Mouse (Mus musculus) spleen, postnatal 14 days (tissue): Measurements from ENCODE around the gene C2cd4c.

Experiments
- DNase-seq, 2 experiments: peaks; one replicate each; pipeline ENCODE4 v3.0.0; 2021 to 2022; ENCODE audit warnings: low spot score in 2 of 2

C2cd4c gene

GRCm38 (mm10) chr10:79613578-79614304 lies at the start of gene C2cd4c:
Gene C2cd4c, minus strand, starts transcription at chr10:79614025.
- DNase-seq: no peak

GRCm38 (mm10) chr10:79661861-79662260 lies 48.0 kb upstream of the C2cd4c start:
- DNase-seq: no peak

- no peak for DNase-seq
Measured at GRCm38 (mm10) chr10:79660298-79660697, 46.5 kb upstream of the C2cd4c start.

GRCm38 (mm10) chr10:79658829-79659228 lies 45.0 kb upstream of the C2cd4c start:
- no peak for DNase-seq

GRCm38 (mm10) chr10:79654946-79655395 lies 41.1 kb upstream of the C2cd4c start:
- DNase-seq: no peak

GRCm38 (mm10) chr10:79652789-79653188 lies 39.0 kb upstream of the C2cd4c start:
- no peak for DNase-seq

- DNase-seq: peak in 1 of 2 experiments; percentile 50
Measured at GRCm38 (mm10) chr10:79649070-79649751, 35.4 kb upstream of the C2cd4c start.

- no peak for DNase-seq
Measured at GRCm38 (mm10) chr10:79645711-79646110, 31.9 kb upstream of the C2cd4c start, which contains the start of gene Odf3l2. Gene Odf3l2, minus strand, starts transcription at chr10:79645738.

GRCm38 (mm10) chr10:79638486-79639204 lies 24.8 kb upstream of the C2cd4c start:
- DNase-seq: no peak

GRCm38 (mm10) chr10:79637128-79638110 lies 23.6 kb upstream of the C2cd4c start, which contains the start of gene Shc2:
Gene Shc2, minus strand, starts transcription at chr10:79637918.
- no peak for DNase-seq

- DNase-seq: no peak
Measured at GRCm38 (mm10) chr10:79636287-79636686, 22.5 kb upstream of the C2cd4c start.

- no peak for DNase-seq
Measured at GRCm38 (mm10) chr10:79633006-79633777, 19.4 kb upstream of the C2cd4c start.

- DNase-seq: no peak
Measured at GRCm38 (mm10) chr10:79631432-79631831, 17.6 kb upstream of the C2cd4c start.

GRCm38 (mm10) chr10:79628377-79628776 lies 14.6 kb upstream of the C2cd4c start:
- no peak for DNase-seq

GRCm38 (mm10) chr10:79626156-79626555 lies 12.3 kb upstream of the C2cd4c start:
- no peak for DNase-seq

GRCm38 (mm10) chr10:79625398-79625797 lies 11.6 kb upstream of the C2cd4c start:
- DNase-seq: no peak

- DNase-seq: no peak
Measured at GRCm38 (mm10) chr10:79623950-79624349, 10.1 kb upstream of the C2cd4c start.

GRCm38 (mm10) chr10:79616376-79616775 lies 2.6 kb upstream of the C2cd4c start:
- DNase-seq: no peak

GRCm38 (mm10) chr10:79615860-79616259 lies 2.0 kb upstream of the C2cd4c start:
- DNase-seq: no peak

GRCm38 (mm10) chr10:79614305-79614643 lies 449 bp upstream of the C2cd4c start:
- no peak for DNase-seq
